Mouse (Mus musculus): ENCODE data around the gene Klc4. TPM values are rescaled to one million over a fixed set of nuclear protein-coding genes. Genes with fewer than 3 reads are reported as not detected.

Gene Klc4
- polyA plus RNA-seq, 2 experiments: 3.4 to 5.2 TPM

- Histone ChIP-seq H3K9me3 (ENCODE audit: control insufficient read depth, low read length) (no peaks in the 10 kb centered on the region), H3K4me2 (ENCODE audit: low read depth) (no peak overlapping the region), H3K27ac (no peak overlapping the region), H3K4me3 (ENCODE audit: insufficient read depth in 1 of 2, low read depth in 2 of 2, low read length in 2 of 2) (no peak overlapping the region), H3K4me1 (replicated peaks; ENCODE audit: control insufficient read depth in 2 of 2, insufficient read depth in 2 of 2, low read length in 1 of 2) (peaks cover 0 to 5% of the 10 kb centered on the region in 2 experiments; a peak in 2 of 4 replicates), H3K9ac (replicated peaks) (no peak overlapping the region), H3K27me3 (ENCODE audit: control insufficient read depth, insufficient read depth, low read length) (no peaks in the 10 kb centered on the region), H3K36me3 (replicated peaks; ENCODE audit: control insufficient read depth, insufficient read depth, low read depth) (no peaks in the 10 kb centered on the region)
- DNase-seq (ENCODE audit: low read depth in 3 of 3, low spot score in 3 of 3) (peak in 1 of 3 experiments; percentile 29), ATAC-seq (ENCODE audit: insufficient read depth) (no peak)
- 24% methylated on average over 9 of the region's 9 CpGs for WGBS (ENCODE audit: insufficient replicate concordance)
- no peak for TF ChIP-seq CTCF (IDR thresholded peaks at IDR 0.05; ENCODE audit: low read depth)
- TF ChIP-seq EP300 (IDR thresholded peaks at IDR 0.05; ENCODE audit: low read depth): no peak
These were observed 57.6 kb downstream of the Klc4 start for GRCm38 (mm10) chr17:46588173-46588572.

DNA sequence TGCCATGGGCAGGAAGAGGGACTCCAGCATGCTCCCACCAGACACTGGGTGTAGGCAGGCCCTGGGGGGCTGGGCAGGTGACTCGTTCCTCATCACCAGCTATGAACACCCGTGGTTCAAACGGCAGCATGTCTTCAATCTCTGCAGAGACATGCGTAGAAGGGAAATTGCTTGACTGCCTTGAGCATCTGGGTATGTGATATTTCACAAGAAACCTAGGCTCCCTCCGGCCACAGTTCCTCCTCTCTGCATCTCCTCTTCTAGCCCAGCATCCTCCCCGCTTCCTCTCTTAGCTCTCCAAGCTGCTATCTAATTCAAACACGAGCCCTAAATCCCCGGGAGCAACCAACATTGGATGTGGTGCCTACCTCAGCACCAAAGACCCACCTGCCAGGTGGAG, 59.5 kb downstream of the Klc4 start:
- Histone ChIP-seq H3K27ac (no peak overlapping the region), H3K36me3 (replicated peaks; ENCODE audit: control insufficient read depth, insufficient read depth, low read depth) (no peaks in the 10 kb centered on the region), H3K9me3 (ENCODE audit: control insufficient read depth, low read length) (no peaks in the 10 kb centered on the region), H3K4me3 (ENCODE audit: insufficient read depth in 1 of 2, low read depth in 2 of 2, low read length in 2 of 2) (no peak overlapping the region), H3K4me2 (ENCODE audit: low read depth) (no peak overlapping the region), H3K27me3 (ENCODE audit: control insufficient read depth, insufficient read depth, low read length) (no peaks in the 10 kb centered on the region), H3K4me1 (replicated peaks; ENCODE audit: control insufficient read depth in 2 of 2, insufficient read depth in 2 of 2, low read length in 1 of 2) (peaks cover 0 to 5% of the 10 kb centered on the region in 2 experiments; a peak in 2 of 4 replicates), H3K9ac (replicated peaks) (no peak overlapping the region)
- TF ChIP-seq CTCF (IDR thresholded peaks at IDR 0.05; ENCODE audit: low read depth) (no peak), EP300 (IDR thresholded peaks at IDR 0.05; ENCODE audit: low read depth) (no peak)
- ATAC-seq (ENCODE audit: insufficient read depth) (no peak), DNase-seq (ENCODE audit: low read depth in 3 of 3, low spot score in 3 of 3) (no peak)
- 58% methylated on average over 8 of the region's 8 CpGs for WGBS (ENCODE audit: insufficient replicate concordance)

Other genes starting within 250 kb of the Klc4 start
- 0.05 TPM in 1 of 2 replicates, not detected in the other for gene Crip3, start 217.1 kb downstream of the Klc4 start, polyA plus RNA-seq (2012; rRNA removed)
- not detected in 2 replicates for gene Crip3, start 217.1 kb downstream of the Klc4 start, polyA plus RNA-seq (2014; fragmentation: Nextera tagmentation; extraction: Ambion mirVana)
- gene Slc22a7, start 207.6 kb downstream of the Klc4 start, polyA plus RNA-seq (2012; rRNA removed): 0.03 and 0.04 TPM in 2 replicates
- gene Slc22a7, start 207.6 kb downstream of the Klc4 start, polyA plus RNA-seq (2014; fragmentation: Nextera tagmentation; extraction: Ambion mirVana): 0.09 TPM in 1 of 2 replicates, not detected in the other
- 0.02 and 0.04 TPM in 2 replicates for gene Ttbk1, start 158.3 kb downstream of the Klc4 start, polyA plus RNA-seq (2012; rRNA removed)
- not detected in 2 replicates for gene Ttbk1, start 158.3 kb downstream of the Klc4 start, polyA plus RNA-seq (2014; fragmentation: Nextera tagmentation; extraction: Ambion mirVana)
- gene Dnph1, start 149.3 kb downstream of the Klc4 start, polyA plus RNA-seq (2012; rRNA removed): 12.0 and 14.0 TPM in 2 replicates
- 20.0 and 24.2 TPM in 2 replicates for gene Dnph1, start 149.3 kb downstream of the Klc4 start, polyA plus RNA-seq (2014; fragmentation: Nextera tagmentation; extraction: Ambion mirVana)
- gene Cul9, start 99.6 kb downstream of the Klc4 start, polyA plus RNA-seq (2012; rRNA removed): 0.59 and 0.92 TPM in 2 replicates
- 0.34 and 0.46 TPM in 2 replicates for gene Cul9, start 99.6 kb downstream of the Klc4 start, polyA plus RNA-seq (2014; fragmentation: Nextera tagmentation; extraction: Ambion mirVana)
- gene Srf, start 89.8 kb downstream of the Klc4 start, polyA plus RNA-seq (2012; rRNA removed): 16.0 and 22.0 TPM in 2 replicates
- gene Srf, start 89.8 kb downstream of the Klc4 start, polyA plus RNA-seq (2014; fragmentation: Nextera tagmentation; extraction: Ambion mirVana): 2.5 and 2.6 TPM in 2 replicates
- gene Ptk7, start 16.5 kb downstream of the Klc4 start, polyA plus RNA-seq (2012; rRNA removed): 3.6 and 3.7 TPM in 2 replicates
- 3.0 and 3.4 TPM in 2 replicates for gene Ptk7, start 16.5 kb downstream of the Klc4 start, polyA plus RNA-seq (2014; fragmentation: Nextera tagmentation; extraction: Ambion mirVana)
- 36.1 and 46.6 TPM in 2 replicates for gene Mrpl2, start 207 bp upstream of the Klc4 start, polyA plus RNA-seq (2012; rRNA removed)
- 84.6 and 91.0 TPM in 2 replicates for gene Mrpl2, start 207 bp upstream of the Klc4 start, polyA plus RNA-seq (2014; fragmentation: Nextera tagmentation; extraction: Ambion mirVana)
- gene Cul7, start 4.3 kb upstream of the Klc4 start, polyA plus RNA-seq (2012; rRNA removed): 11.3 and 14.9 TPM in 2 replicates
- gene Cul7, start 4.3 kb upstream of the Klc4 start, polyA plus RNA-seq (2014; fragmentation: Nextera tagmentation; extraction: Ambion mirVana): 7.1 and 8.3 TPM in 2 replicates
- gene Rrp36, start 28.3 kb upstream of the Klc4 start, polyA plus RNA-seq (2012; rRNA removed): 16.4 and 20.3 TPM in 2 replicates
- 11.4 and 14.0 TPM in 2 replicates for gene Rrp36, start 28.3 kb upstream of the Klc4 start, polyA plus RNA-seq (2014; fragmentation: Nextera tagmentation; extraction: Ambion mirVana)
- 27.3 and 34.4 TPM in 2 replicates for gene Mea1, start 32.8 kb upstream of the Klc4 start, polyA plus RNA-seq (2012; rRNA removed)
- 61.7 and 62.4 TPM in 2 replicates for gene Mea1, start 32.8 kb upstream of the Klc4 start, polyA plus RNA-seq (2014; fragmentation: Nextera tagmentation; extraction: Ambion mirVana)
- 40.2 and 41.5 TPM in 2 replicates for gene Klhdc3, start 34.9 kb upstream of the Klc4 start, polyA plus RNA-seq (2012; rRNA removed)
- gene Klhdc3, start 34.9 kb upstream of the Klc4 start, polyA plus RNA-seq (2014; fragmentation: Nextera tagmentation; extraction: Ambion mirVana): 46.3 and 49.4 TPM in 2 replicates
- gene Ppp2r5d, start 59.1 kb upstream of the Klc4 start, polyA plus RNA-seq (2012; rRNA removed): 21.3 and 24.1 TPM in 2 replicates
- gene Ppp2r5d, start 59.1 kb upstream of the Klc4 start, polyA plus RNA-seq (2014; fragmentation: Nextera tagmentation; extraction: Ambion mirVana): 23.6 and 24.4 TPM in 2 replicates
- 9.3 and 9.6 TPM in 2 replicates for gene Pex6, start 65.4 kb upstream of the Klc4 start, polyA plus RNA-seq (2012; rRNA removed)
- 5.3 and 7.1 TPM in 2 replicates for gene Pex6, start 65.4 kb upstream of the Klc4 start, polyA plus RNA-seq (2014; fragmentation: Nextera tagmentation; extraction: Ambion mirVana)
- gene Gnmt, start 83.1 kb upstream of the Klc4 start, polyA plus RNA-seq (2012; rRNA removed): 15.7 and 18.3 TPM in 2 replicates
- 30.8 and 31.2 TPM in 2 replicates for gene Gnmt, start 83.1 kb upstream of the Klc4 start, polyA plus RNA-seq (2014; fragmentation: Nextera tagmentation; extraction: Ambion mirVana)
- 15.0 and 18.0 TPM in 2 replicates for gene Cnpy3, start 106.2 kb upstream of the Klc4 start, polyA plus RNA-seq (2012; rRNA removed)
- gene Cnpy3, start 106.2 kb upstream of the Klc4 start, polyA plus RNA-seq (2014; fragmentation: Nextera tagmentation; extraction: Ambion mirVana): 17.7 and 20.7 TPM in 2 replicates
- gene Ptcra, start 117.7 kb upstream of the Klc4 start, polyA plus RNA-seq (2012; rRNA removed): 0.04 TPM in 2 replicates
- 0.10 and 0.18 TPM in 2 replicates for gene Ptcra, start 117.7 kb upstream of the Klc4 start, polyA plus RNA-seq (2014; fragmentation: Nextera tagmentation; extraction: Ambion mirVana)
- gene 2310039H08Rik, start 126.6 kb upstream of the Klc4 start, polyA plus RNA-seq (2012; rRNA removed): 36.7 and 37.2 TPM in 2 replicates
- gene 2310039H08Rik, start 126.6 kb upstream of the Klc4 start, polyA plus RNA-seq (2014; fragmentation: Nextera tagmentation; extraction: Ambion mirVana): 62.7 and 63.3 TPM in 2 replicates
- 23.2 and 38.0 TPM in 2 replicates for gene Rpl7l1, start 136.7 kb upstream of the Klc4 start, polyA plus RNA-seq (2012; rRNA removed)
- 65.5 and 75.3 TPM in 2 replicates for gene Rpl7l1, start 136.7 kb upstream of the Klc4 start, polyA plus RNA-seq (2014; fragmentation: Nextera tagmentation; extraction: Ambion mirVana)
- gene Bicral, start 212.5 kb upstream of the Klc4 start, polyA plus RNA-seq (2012; rRNA removed): 2.5 and 3.0 TPM in 2 replicates
- 3.4 and 3.5 TPM in 2 replicates for gene Bicral, start 212.5 kb upstream of the Klc4 start, polyA plus RNA-seq (2014; fragmentation: Nextera tagmentation; extraction: Ambion mirVana)
- 9.3 and 9.4 TPM in 2 replicates for gene Tbcc, start 244.7 kb upstream of the Klc4 start, polyA plus RNA-seq (2012; rRNA removed)
- 21.8 and 23.1 TPM in 2 replicates for gene Tbcc, start 244.7 kb upstream of the Klc4 start, polyA plus RNA-seq (2014; fragmentation: Nextera tagmentation; extraction: Ambion mirVana)